Mouse (Mus musculus): ENCODE measurements at regions not wholly inside any gene's neighbourhood (a gene's known extent, or its start where the extent isn't known, plus 50 kb on each side); places are given as distances from the start of the nearest gene placed in this dataset.

DNA sequence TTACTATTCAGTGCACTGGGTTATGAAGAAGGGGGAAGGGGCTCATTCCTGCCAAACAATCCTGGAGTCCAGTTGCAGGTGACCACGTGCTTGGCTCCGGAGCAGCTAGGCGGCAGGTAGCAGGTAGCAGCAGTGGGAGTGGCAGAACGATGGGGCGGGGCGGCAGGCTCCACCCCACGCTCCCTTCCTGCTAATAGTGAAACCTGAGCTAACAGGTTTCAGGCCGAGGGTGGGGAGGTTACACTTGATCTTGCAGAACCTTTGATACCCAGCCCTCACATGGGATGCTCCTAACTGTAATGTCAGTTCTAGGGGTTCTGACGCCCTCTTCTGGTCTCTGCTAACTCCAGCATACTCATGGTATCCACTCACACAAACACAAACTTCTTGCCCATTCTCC, 253.5 kb upstream of the Daam1 start:
- CTCF ChIA-PET = interaction anchor here (0.5 to 1.0 kb wide), 10 partner anchors 14 to 432 kb away, joined by 3 to 15 read pairs (median 3); partner anchors contain the start of gene Dact1 (in 1 of the 4)

DNA sequence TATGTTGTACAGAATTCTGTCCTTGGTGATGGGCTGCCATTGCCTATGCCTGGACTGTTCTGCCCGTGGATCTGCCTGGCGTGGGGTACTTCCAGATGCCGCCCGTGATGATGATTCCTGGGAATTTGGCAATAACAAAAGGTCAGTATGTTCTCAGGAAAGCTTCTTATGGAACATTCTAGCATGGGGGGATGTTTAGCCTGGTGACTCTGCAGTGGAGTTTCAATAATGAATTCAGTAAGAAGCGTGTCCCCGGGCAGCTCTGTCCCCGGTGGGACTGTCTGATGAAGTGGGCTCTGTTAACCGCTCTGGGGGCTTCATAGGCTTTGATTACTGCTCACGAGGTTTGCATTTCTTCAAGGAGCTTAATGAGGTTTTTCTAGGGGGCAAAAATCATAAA, 252.9 kb upstream of the Daam1 start:
- ChIA-PET POLR2A (interaction anchor here in 2 of 4 experiments (0.8 to 1.4 kb wide), 5 partner anchors 13 to 376 kb away, joined by 3 to 4 read pairs (median 3); partner anchors contain the start of gene Dact1 (in 1 of the 2)), CTCF (interaction anchor here in 1 of 4 experiments (1.0 kb wide), 3 partner anchors 267 to 374 kb away, joined by 3 to 4 read pairs (median 3); no protein-coding TSS in a partner anchor)

More for the DNA sequence above, 253.5 kb upstream of the Daam1 start:
- POLR2A ChIA-PET = interaction anchor here (0.8 to 1.4 kb wide), 8 partner anchors 12 to 887 kb away, joined by 3 to 8 read pairs (median 4); partner anchors contain the start of gene Dact1 (in 1 of the 4)

DNA sequence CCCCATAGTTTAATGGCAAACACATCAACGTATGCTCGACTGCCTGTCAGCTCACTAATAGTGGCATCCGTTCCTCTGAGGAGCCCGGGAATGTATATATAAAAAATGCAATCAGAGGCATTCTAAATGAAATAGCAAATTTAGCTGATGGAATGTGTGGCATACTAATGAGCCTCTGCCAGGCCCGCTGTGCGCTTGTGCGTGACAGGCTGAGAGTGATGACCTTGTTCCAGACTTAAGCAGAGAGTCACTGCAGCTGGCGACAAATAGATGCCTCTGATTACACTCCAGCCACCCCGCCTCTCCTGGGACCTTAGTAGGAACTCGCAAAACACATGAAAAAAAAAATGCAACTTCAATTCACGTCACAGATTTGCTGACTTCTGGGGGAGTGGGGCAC, 252.0 kb upstream of the Daam1 start:
- ChIA-PET CTCF (interaction anchor here in 1 of 4 experiments (0.7 kb wide), 1 partner anchor 26 kb away, joined by 3 read pairs; no protein-coding TSS in a partner anchor), POLR2A (interaction anchor here in 2 of 4 experiments (0.6 to 0.7 kb wide), 2 partner anchors 212 to 893 kb away, joined by 3 to 4 read pairs; no protein-coding TSS in a partner anchor)

DNA sequence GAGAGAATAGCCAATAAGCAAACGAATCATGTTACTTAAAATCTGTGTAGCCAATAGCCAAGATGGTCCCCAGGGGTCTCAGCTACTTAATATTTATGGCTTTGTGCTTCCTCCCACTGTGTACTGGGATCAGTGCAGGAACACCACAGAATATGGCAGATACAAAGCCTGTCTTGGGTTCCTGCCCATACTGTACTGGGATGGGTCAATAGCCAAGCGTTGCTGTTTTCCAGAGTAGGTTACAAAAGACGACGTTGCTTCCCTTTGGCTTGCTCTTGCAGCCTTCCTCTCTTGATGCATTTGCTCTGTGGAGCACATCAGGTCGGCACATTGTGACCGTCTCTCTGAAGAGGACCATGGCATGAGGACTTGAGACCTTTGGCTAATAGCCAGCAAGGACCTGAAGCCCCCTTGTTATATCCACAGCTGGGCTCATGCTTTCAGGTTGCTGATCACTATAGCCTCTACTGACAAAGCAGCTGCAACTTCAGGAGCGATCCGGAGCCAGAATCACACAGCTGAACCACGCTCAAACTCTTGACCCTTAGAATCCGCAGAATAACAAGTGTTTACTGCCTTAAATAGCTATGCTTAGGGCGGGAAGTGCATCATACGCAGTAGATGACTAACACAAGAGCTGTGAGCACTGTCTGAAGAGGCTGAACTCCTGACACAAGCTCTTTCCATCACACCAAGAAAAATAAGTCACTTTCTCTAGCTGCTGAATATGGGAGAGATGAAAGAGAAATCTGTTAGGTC, 250.2 kb upstream of the Daam1 start:
- ChIA-PET CTCF (interaction anchor here in 1 of 4 experiments (0.5 kb wide), 1 partner anchor 358 kb away, joined by 3 read pairs; no protein-coding TSS in a partner anchor), POLR2A (no interaction called here)

- POLR2A ChIA-PET = no interaction called here
- CTCF ChIA-PET = no interaction called here
Observed at GRCm38 (mm10) chr12:71584618-71585017, 246.3 kb upstream of the Daam1 start.

DNA sequence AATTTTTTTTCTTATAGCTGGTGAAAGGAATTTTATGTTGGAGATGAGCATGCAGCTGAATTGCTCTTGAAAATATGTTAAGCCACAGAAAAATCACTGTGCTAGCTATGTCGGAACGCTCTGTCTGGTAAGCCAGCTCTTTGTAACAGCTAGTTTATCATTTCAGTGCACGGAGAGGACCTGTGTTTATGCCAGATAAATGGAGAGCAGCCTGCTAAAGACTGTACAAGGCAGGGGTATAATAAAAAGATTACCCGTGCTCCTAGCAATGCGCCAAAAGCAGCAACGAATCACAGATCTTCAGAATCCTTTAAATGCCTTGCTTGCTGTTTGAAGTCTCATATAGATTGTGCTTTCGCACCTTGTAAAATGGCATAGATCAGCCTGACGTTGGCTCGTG, 232.2 kb upstream of the Daam1 start:
- POLR2A ChIA-PET = interaction anchor here in 2 of 4 experiments (0.6 to 1.3 kb wide), 2 partner anchors 9 to 565 kb away, joined by 3 read pairs; no protein-coding TSS in a partner anchor
- CTCF ChIA-PET = no interaction called here

- ChIA-PET POLR2A (no interaction called here), CTCF (interaction anchor here in 1 of 4 experiments (0.5 kb wide), 1 partner anchor 480 kb away, joined by 19 read pairs; no protein-coding TSS in a partner anchor)
Observed at GRCm38 (mm10) chr12:71601091-71601690, 229.7 kb upstream of the Daam1 start.

DNA sequence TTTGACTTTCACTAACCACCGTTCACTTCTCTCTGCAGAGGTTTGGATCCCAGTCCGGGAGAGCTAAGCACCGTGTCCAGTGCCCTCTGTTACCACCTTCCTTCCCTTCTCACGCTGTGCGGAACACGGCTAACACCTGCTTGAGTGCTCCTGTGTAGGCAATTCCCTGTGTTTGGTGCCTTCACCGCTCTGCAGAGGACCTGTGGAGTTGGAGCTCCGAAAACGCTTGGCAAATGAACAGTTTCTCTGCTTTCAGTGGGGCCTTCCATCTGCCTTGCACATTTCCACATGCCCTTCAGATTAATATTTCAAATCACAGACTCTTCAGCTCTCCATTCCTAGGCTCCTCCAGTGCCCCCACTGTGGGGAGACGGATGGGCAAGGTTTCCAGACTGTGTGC, 227.7 kb upstream of the Daam1 start:
- ChIA-PET CTCF (no interaction called here), POLR2A (interaction anchor here in 2 of 4 experiments (0.5 to 0.9 kb wide), 4 partner anchors 24 to 629 kb away, joined by 3 to 6 read pairs (median 3); partner anchors contain the start of genes 2700049A03Rik (in 1 of the 2) and Psma3 (in 1 of the 2))

DNA sequence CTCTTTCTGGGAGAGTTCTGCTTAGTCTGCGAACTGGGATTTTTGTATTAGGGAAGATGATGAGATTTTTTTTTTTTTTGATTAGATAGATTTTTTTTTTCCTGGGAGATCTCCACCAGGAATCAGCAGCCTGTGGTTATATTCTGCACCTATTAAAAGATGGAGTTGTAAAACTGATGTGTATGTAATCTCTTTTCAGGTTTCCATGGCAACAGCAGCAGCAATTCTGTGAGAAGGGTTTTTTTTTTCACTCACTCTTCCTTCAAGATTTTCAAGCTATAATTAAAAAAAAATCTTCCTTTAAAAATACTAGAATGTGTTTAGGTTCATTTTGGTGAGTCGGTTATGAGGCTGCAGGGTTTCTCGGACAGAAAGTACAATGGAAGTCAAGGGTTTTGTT, 224.5 kb upstream of the Daam1 start:
- CTCF ChIA-PET = no interaction called here
- POLR2A ChIA-PET = no interaction called here

DNA sequence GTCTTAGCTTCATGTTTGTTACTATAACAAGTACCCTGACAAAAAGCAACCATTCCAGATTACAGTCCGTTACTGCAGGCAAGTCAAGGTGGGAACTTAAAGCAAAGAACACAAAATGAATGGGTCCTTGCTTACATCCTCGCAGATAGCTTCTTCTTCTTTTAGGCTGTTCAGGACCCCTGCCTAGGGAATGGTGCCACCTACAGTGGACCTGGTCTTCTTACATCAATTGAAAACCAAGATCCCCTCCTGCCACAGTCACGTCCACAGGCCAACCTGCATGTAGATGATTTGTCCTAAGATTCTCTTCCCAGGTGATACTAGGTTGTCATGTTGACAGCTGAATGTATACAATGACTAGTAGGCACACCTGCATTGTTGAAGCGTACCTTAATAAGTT, 222.9 kb upstream of the Daam1 start:
- POLR2A ChIA-PET = no interaction called here
- CTCF ChIA-PET = interaction anchor here in 1 of 4 experiments (0.6 kb wide), 1 partner anchor 353 kb away, joined by 6 read pairs; no protein-coding TSS in a partner anchor

- ChIA-PET CTCF (no interaction called here), POLR2A (no interaction called here)
Observed at GRCm38 (mm10) chr12:71613326-71613725, 217.6 kb upstream of the Daam1 start.

DNA sequence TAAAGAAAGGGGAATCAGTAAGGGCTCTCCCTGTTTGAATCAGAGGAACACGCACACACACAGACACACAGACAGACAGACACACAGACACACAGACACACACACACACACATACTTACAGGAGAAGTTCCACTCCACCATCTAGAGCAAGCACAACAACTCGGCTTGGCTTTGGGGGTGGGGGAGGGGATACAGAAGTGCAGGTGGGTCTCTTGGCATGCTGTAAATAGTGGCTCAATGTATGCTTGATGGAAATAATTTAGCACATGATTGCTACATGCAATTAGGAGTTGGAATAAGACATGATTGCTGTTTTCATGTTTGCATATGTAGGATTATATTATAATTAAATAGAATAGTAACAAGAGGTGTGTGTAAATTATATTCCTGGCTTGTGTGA, 215.9 kb upstream of the Daam1 start:
- ChIA-PET CTCF (interaction anchor here in 1 of 4 experiments (0.6 kb wide), 1 partner anchor 201 kb away, joined by 4 read pairs; no protein-coding TSS in a partner anchor), POLR2A (no interaction called here)

DNA sequence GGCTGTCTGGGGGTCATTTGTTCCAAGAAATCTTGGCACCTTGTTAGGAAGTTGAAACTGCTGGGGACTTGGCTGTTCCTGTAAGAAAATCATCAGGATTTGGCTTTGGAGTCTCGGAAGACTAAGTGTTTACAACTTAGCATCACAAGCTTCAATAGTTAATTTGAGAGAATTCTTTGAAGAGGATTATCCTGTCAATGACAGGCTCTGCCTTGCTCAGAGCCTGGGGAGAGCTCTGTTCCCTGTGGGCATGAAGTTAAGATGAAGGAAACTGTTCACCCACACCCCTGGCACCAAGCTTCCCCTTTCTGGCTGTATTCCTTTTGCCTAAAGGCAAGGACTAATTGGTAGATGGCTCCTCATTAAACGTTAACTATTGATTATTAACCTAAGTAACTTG, 215.5 kb upstream of the Daam1 start:
- POLR2A ChIA-PET = no interaction called here
- CTCF ChIA-PET = no interaction called here

DNA sequence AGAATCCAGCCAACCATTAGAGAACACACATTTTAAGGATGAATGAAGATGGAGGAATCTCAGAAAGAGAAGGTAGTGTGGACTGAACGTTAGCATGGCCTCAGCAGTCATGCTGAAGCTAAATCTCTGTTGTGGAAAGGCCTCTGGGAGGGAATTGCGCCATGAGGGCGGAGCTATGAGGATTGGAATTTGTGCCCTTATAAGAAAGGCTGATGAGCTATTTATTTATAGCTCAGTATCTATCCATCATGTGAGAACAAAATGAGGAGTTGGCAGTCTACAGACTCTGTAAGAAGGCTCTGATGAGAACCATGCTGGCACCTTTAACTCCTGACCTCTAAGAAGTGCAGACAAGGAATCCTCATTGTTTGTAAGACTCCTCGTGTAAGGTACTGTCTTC, 214.8 kb upstream of the Daam1 start:
- ChIA-PET POLR2A (no interaction called here), CTCF (no interaction called here)

- ChIA-PET POLR2A (no interaction called here), CTCF (no interaction called here)
Observed at GRCm38 (mm10) chr12:71618466-71618865, 212.4 kb upstream of the Daam1 start.

DNA sequence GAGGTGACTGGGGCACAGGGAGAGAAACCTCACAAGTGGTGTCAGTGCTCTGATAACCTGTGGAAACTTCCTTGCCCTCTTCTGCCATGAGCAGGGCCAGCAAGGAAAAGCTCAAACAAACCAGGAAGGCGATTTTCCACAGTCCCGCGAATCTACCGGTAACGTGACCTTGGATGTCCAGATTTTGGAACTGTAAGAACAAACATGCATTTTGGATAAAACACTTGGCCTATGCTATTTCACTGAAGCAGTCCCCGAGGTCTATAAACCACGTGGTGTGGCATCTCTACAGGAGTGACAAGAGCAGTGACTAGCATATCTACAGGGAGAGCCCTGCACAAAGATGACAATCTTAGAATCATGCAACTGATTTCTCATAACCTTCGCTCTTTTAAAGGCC, 211.9 kb upstream of the Daam1 start:
- ChIA-PET POLR2A (no interaction called here), CTCF (no interaction called here)

DNA sequence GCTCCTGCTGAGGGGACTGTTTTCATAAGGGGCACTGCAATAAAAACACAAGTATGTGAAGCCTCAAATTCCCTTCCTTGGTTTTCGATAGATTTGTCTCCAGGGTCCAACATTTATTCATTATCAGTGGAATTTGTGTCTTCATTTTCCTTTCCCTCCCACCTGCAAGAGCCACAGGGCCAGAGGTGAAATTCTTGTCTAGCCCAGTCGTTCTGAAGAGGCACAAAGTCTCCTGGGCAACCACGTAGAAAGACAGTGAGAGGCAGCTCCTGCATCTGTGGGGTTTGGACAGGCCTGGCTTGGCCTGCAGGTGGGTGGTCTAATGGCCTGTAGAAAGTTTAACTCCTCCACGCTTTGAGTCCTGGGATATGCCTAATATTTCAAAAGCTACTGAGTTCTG, 211.3 kb upstream of the Daam1 start:
- POLR2A ChIA-PET = interaction anchor here in 1 of 4 experiments (0.5 to 0.6 kb wide), 2 partner anchors 10 to 466 kb away, joined by 3 to 4 read pairs; partner anchors contain the start of genes Jkamp and L3hypdh
- CTCF ChIA-PET = interaction anchor here in 2 of 4 experiments (0.6 to 0.8 kb wide), 2 partner anchors 18 to 82 kb away, joined by 3 to 7 read pairs; no protein-coding TSS in a partner anchor

DNA sequence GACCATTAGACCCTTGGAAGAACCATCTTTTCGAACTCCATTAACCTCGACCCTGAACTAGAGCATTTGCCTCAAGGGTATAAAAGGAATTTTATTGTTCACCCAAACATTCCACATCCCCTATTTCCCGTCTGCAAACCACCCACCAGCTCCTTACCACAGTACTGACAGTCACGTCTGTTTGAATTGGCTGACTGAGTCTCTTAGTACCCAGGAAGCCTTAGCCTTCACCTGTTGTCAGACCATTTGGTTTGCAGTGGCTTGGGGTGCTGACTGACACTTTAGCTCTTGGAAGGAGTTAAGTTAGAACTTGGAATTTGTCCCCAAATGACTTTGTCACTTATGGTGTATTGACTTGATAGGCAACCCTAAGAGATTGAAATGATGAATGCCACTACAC, 209.3 kb upstream of the Daam1 start:
- CTCF ChIA-PET = no interaction called here
- POLR2A ChIA-PET = no interaction called here

GRCm38 (mm10) chr12:71622761-71623160, 208.1 kb upstream of the Daam1 start:
- POLR2A ChIA-PET = interaction anchor here in 1 of 4 experiments (1.4 kb wide), 1 partner anchor 162 kb away, joined by 3 read pairs; no protein-coding TSS in a partner anchor
- CTCF ChIA-PET = no interaction called here

GRCm38 (mm10) chr12:71623271-71623670, 207.6 kb upstream of the Daam1 start:
- ChIA-PET POLR2A (interaction anchor here in 1 of 4 experiments (1.4 kb wide), 1 partner anchor 162 kb away, joined by 3 read pairs; no protein-coding TSS in a partner anchor), CTCF (no interaction called here)
